Mouse (Mus musculus) kidney, postnatal 14 days (tissue): ENCODE results near the gene Asz1.

Experiments
- DNase-seq: peaks from one replicate; pipeline ENCODE4 v3.0.0; 2022; ENCODE audit warnings: mixed read lengths

Gene Asz1

DNA sequence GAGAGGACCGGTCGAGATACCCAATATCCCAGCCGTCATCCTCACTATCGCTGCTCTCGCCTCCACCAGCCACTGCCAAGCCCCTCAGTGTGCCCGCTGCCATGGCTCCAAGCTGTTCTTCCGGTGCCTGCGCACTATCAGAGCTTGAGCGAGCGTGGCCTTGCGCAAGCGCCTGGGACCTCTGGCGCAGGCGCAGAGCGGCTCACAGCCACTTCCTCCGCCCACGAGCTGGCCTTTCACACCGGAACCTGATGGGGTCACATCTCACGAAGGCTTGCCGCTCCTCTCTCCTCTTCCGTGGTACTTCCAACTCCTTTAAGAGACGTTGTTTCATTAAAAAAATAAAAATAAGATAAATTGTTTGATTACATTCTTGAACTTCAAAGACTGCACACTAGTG is at the start of gene Asz1:
Gene Asz1, minus strand, starts transcription at position 128 of the 400 bp plus-strand sequence.
- DNase-seq: no peak

GRCm38 (mm10) chr6:18153031-18153430 is 44.2 kb upstream of the Asz1 start:
- no peak for DNase-seq

DNA sequence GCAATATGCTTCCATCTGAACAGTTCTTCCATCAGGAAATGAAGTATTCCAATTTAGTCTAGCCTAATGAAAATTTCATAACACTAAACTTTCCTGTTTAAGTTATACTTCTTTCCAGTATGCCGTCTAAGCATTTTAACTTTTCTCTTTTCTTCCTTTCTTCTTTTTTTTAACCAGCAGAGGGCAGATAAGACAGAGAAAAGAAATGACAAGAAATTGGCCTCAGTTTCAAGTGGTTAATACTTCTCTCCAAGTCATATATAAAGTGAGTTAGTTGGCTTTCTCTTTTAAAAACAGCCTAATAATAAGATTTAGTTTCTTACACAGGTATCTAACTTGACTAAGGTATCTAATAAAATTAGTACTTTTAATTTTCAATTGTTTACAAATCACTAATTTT is 26.4 kb upstream of the Asz1 start:
- no peak for DNase-seq

GRCm38 (mm10) chr6:18128059-18128458 is 19.2 kb upstream of the Asz1 start:
- no peak for DNase-seq

DNA sequence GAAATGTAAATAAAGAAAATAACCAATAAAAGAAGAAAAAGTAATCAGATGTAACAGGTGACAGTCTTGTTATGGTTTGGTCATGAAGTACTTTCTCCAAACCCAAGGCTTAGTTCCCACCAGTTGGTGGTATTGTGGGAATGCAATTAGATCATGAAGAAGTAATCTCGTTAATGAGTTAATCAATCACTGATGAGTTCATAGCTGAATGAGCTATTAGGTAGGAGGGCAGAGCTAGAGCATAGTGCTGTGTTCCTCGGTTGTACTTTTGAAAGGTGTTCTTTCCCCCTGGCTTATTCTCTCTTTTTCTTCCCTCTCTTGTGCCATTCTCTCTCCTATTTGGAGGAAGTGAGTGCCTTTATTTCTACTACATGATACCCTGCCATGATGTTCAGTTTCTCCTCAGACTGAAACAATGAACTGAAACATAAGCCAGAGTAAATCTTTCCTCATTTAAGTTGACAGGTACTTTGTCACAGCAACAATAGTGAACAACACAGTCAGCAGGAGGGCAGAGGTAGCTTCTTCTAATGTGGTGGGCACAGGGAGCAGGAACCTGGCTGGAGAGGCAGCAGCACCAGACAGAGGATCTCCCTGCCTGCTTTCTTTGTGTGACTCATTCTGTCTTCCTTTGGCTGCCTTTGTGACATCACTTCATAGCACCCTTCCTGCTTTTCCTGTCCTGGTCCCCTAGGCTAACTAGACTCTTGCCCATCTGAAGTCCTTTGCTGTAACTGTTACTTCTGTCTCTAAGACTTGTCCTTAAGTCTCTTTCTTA is 18.5 kb upstream of the Asz1 start:
- no peak for DNase-seq

DNA sequence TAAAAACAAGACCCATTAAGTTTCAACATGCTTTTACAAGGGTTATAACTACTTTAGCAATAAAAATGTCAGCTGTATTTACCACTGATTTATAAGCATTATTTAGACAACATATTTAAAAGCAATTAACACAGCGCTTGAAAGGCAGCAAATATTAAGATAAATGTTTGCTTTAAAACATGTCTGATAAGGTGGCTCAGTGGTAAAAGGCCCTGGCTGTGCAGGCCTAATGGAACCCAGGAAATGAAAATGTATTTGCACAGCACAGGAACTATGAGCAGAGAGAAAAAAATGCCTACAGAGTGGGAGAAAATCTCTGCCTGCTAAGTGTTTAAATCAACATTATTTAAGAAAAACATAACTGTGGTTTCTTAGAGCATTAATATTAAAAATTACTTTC is 12.0 kb downstream of the Asz1 start:
- no peak for DNase-seq

GRCm38 (mm10) chr6:18089098-18089497 is 19.8 kb downstream of the Asz1 start:
- no peak for DNase-seq

DNA sequence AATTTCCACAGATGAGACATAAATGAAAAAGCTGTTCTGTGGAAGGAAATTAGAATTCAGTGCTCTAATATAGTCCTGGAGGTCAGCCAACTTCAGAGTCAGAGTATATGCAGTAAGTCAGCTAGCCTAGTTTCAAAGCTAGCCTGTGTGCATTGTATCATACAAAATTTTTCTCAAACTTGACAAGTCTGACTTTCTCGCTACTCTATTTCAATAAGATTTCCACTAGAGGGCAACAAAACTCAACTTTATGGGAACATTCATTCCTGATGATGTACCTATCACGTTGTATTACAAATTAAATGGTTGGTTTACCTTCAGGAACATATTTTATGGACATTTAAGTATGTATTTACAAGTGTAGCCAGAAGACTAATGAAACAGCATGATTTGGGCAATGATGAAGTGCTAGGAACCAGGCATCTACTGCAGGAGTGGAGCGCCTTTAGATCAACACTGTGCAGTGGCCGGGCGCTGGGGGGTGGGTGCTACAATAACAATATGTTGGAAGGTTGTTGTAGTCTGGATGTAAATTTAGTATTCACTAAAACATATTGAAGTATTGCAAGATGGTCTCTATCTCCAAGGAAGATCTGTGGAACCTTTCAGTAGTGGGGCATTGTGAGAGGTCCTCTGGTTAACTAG is 21.6 kb downstream of the Asz1 start:
- DNase-seq: no peak

GRCm38 (mm10) chr6:18078615-18079014 is 30.2 kb downstream of the Asz1 start:
- no peak for DNase-seq

GRCm38 (mm10) chr6:18076986-18077385 is 31.9 kb downstream of the Asz1 start:
- DNase-seq: no peak

GRCm38 (mm10) chr6:18076577-18076976 is 32.3 kb downstream of the Asz1 start:
- DNase-seq: no peak

GRCm38 (mm10) chr6:18057899-18058298 is 51.0 kb downstream of the Asz1 start:
- DNase-seq: no peak

DNA sequence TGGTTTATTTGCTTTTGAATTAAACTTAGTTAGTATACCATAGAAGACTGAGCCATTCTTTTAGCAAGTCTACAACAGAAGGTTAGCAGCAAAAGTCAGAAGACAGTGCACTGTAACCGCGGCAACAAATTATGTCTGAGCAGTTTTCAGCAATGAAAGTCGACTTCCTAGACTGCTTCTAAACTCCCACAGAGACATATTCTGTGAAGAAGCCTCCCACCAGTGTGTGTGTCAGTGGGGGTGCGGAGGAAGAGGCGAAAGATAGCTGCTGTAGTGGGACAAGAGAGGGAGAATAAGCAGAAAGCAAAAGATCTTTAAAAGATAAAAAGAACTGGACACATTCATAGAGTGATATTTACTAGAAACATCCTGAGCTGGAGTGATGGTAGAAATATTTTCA is 57.2 kb downstream of the Asz1 start:
- DNase-seq: no peak

DNA sequence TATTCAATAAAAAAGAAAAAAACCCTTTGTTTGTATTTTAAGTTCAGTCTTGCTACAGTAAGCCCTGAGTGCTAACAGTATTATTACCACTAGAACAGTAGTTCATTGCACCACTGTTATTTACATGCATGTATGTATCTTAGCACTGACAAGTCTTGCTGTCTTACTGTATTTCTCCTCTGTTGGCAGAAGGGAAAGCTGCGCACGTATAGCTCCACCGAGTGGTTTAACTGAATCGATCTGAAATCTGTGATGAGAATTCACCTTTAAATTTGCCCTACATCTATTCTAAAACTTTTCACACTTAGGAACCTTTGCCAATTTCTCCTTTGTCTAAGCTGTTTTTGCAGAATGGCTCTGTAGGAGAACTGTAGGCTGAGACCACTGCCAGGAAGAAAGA is 64.6 kb downstream of the Asz1 start:
- no peak for DNase-seq

DNA sequence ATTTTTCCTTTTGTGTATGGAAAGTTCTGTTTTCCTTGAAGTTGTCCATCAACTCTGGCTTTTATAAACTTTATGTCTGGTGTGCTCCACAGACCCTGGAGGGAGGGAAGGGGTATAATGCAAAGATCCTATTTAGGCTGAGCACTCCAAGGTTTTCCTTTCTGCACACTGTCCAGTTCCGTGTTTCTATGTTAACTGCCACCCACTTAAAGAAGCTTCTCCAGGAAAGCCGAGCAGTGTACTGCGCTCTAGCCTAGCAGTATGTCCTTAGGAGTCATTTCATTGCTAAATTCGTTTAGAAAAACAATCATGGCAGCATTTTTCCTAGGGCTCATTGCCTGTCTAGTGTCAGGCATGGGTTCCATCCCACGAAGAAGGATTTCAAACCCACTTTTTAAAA is 65.7 kb downstream of the Asz1 start:
- DNase-seq: no peak

DNA sequence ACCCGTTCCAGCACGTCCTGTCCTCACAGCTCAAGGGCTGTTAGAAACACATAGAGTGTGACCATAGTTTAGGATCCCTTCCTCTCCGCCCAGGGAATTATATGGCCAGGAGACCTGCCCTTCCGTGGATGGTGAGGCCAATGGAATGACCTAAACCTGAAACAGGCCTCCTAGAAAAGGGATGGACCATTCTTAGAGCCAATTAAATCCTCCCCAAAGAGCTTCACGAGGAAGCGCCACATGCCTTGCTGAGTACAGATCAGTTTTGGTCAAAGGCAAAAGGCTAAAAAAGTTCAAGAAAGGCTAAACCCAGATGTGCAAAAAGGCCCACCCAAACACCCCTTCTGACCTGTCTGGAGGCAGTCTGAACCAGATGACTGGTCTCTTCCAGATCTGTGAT is 76.6 kb downstream of the Asz1 start:
- no peak for DNase-seq

- peak; percentile 77 for DNase-seq
These were observed 77.3 kb downstream of the Asz1 start for GRCm38 (mm10) chr6:18031509-18032010.

DNA sequence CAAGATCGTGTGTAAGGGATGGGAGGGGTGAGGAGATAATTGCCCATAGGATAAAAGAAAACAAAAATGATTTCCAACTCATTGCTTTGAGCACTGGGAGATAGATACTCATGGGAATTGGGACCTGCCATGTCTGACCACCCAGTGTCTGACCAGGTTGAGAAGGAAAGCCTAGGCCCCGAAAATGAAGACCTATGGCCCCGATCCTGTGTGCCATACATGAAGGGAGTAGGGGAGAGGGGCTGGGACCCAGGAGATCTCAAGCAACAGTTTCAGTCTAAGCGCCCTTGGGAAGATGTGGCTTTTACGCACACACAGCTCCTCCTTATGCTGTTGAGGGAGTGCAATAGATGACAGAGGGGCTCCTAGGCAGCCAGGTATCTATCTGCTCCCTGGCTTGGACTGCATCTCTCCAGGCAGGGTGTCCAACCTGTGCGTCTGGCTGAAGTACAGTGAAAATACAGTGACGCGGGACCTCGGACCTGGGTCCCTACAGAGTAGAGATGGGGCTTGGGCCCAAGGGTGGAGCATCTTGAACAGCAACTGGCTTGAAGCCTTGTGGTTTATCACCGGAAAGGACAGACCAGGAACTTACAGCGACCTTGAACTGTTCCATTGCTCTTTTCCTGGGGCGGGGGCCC is 77.9 kb downstream of the Asz1 start:
- no peak for DNase-seq

GRCm38 (mm10) chr6:18029746-18030656 is 78.9 kb downstream of the Asz1 start, which contains the start of gene Wnt2:
Gene Wnt2, minus strand, starts transcription at chr6:18030585.
- DNase-seq: peak; percentile 17

- DNase-seq: no peak
These were observed 84.6 kb downstream of the Asz1 start for GRCm38 (mm10) chr6:18024133-18024794.

GRCm38 (mm10) chr6:18013346-18013745 is 95.5 kb downstream of the Asz1 start:
- no peak for DNase-seq

- no peak for DNase-seq
These were observed 101.5 kb downstream of the Asz1 start for GRCm38 (mm10) chr6:18007356-18007755.
